Mouse (Mus musculus) right cerebral cortex, postnatal 4 days (tissue): ENCODE measurements at regions not wholly inside any gene's neighbourhood (a gene's known extent, or its start where the extent isn't known, plus 50 kb on each side); places are given as distances from the start of the nearest gene placed in this dataset.

Source experiments
- DNase-seq: peaks from one replicate; pipeline ENCODE4 v3.0.0-alpha.2; 2022

- DNase-seq = no peak
Measured at GRCm38 (mm10) chr9:113057415-113057814, 650.6 kb downstream of the Pdcd6ip start.

GRCm38 (mm10) chr9:113044556-113045178 is 663.4 kb downstream of the Pdcd6ip start:
- no peak for DNase-seq

- DNase-seq = no peak
Measured at GRCm38 (mm10) chr9:113040885-113041284, 667.2 kb downstream of the Pdcd6ip start.

GRCm38 (mm10) chr9:113033996-113034395 is 674.1 kb downstream of the Pdcd6ip start:
- DNase-seq = no peak

DNA sequence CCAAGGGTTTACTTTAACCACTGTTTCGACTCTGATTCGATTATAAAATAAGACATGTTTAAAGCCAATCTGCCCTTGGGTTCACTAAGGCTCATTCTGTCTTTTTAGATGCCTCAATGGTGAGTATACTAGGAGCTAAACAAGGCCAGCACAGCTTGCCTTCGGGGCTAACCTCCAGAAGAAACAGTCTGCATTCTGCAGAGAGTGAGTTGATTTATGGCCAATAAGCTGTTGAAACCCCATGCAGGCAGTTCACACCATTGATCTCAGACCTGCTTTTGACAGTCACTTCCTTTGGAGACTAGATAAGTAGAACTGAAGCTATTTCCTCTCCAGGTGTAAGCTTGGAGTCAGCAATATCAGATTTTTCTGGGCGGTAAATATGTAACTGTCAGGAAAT is 679.0 kb downstream of the Pdcd6ip start:
- no peak for DNase-seq

DNA sequence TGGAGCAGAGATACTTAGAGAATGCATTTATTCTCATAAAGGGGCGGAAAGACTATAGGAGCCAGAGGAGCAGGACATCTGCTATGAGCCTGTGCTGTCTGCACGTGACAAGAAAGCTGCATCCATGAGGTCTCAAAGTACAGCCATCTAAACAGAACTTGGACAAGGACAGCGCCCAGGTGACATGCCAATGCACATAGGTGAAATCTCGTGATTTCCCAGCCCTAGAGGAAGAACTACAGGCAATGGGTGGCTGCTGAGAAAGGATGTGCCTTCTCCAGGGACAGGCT is 681.2 kb downstream of the Pdcd6ip start:
- no peak for DNase-seq

DNA sequence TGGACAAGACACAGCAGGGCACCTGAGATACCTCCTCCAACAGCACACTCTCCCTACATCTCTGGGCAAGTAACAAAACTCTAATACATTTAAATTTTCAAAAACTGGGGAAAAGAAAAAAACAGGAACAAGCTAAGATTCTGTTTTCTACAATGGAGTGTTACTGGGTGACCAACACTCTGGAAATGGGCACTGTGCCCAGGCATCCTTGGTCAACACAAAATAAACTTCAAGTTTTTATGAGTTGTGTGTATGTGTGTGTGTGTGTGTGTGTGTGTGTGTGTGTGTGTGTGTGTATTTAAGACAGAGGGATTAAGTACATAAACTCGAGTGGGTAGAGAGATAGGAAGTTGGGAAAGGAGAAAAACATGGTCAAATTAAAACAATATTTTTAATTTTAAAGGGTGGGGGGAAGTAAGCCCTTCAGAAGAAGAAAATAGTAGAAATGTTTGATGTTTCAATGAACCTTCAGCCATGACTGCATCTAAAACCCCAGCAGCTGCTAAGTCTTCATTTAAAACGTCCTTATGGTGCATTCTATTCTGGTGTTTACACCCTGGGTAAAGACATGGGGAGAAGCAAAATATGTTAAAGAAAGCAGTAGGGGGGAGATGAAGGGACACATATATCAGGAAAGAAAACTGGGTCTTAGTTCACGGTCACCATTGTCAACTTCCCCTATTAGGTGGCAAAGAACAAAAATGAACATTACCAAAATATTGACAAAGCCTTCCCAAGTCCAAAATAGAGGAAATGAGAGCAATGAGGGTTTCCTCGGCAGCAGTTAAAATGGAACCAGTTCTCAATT is 681.8 kb downstream of the Pdcd6ip start:
- peak; percentile 35 for DNase-seq

GRCm38 (mm10) chr9:113021866-113022645 is 686.0 kb downstream of the Pdcd6ip start:
- DNase-seq = no peak

- peak; percentile 18 for DNase-seq
Measured at GRCm38 (mm10) chr9:113019576-113019975, 688.5 kb downstream of the Pdcd6ip start.

DNA sequence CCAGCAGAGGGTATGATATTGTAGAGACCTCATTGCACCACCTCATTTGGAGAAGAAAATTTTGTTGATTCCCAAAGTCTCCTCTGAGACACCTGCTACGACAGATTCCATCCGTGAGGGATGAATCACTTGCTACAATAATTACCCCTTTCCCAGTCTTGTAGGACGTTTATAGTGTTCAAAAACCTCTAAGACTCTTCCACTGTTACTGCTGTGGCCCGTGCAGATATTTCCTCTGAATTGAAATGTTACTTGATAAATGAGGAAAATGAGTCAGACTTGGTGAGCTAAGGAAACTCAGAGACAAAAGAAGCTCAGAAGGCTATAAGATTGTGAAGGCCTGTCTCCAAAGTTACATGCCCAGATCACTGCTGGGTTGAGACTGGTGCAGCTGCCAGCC is 700.0 kb downstream of the Pdcd6ip start:
- no peak for DNase-seq

GRCm38 (mm10) chr9:112996204-112996603 is 711.9 kb downstream of the Pdcd6ip start:
- no peak for DNase-seq

- DNase-seq = no peak
Measured at GRCm38 (mm10) chr9:112994774-112995173, 713.3 kb downstream of the Pdcd6ip start.

GRCm38 (mm10) chr9:112993627-112994026 is 714.4 kb downstream of the Pdcd6ip start:
- no peak for DNase-seq

- DNase-seq = no peak
Measured at GRCm38 (mm10) chr9:112992937-112993336, 715.1 kb downstream of the Pdcd6ip start.

- DNase-seq = no peak
Measured at GRCm38 (mm10) chr9:112983353-112983752, 724.7 kb downstream of the Pdcd6ip start.

DNA sequence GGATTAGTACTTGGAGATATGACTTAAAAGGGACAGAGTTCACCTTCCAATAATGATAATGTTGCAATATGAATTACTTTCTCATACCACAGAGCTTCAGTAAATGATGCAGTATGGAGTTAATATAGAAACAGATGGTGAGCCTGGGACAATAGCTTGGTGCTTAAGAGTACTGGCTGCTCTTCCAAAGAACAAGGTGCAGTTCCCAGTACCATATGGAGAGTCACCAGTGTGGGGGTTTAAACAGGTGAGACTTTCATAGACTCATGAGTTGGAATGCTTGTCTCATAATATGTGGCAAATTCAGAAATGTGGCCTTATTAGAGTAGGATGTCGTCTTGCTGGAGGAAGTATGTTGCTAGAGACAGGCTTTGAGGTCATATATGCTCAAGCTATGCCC is 715.8 kb upstream of the Arpp21 start:
- DNase-seq = no peak

DNA sequence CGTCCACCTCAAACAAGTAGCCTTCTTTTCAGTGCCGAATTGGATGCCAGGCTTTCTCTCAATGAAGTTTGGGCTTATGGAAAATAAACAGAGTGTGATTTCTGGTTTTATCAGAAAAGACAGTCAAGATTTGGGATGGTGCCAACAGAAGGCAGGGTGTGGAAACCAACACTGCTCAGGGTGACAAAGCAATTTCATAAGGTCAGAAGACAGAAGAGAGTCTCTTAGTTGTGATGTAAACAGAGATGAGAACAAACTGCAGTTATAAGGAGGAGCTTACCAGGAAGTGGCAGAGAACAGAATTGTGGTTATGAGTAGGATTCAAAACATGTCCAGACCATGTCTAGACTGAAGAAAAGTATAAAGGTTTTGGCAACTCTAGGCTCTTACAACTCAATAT is 714.3 kb upstream of the Arpp21 start:
- no peak for DNase-seq

GRCm38 (mm10) chr9:112938781-112939180 is 703.0 kb upstream of the Arpp21 start:
- DNase-seq = no peak

- DNase-seq = no peak
Measured at GRCm38 (mm10) chr9:112909311-112910101, 673.8 kb upstream of the Arpp21 start.

GRCm38 (mm10) chr9:112905955-112906354 is 670.2 kb upstream of the Arpp21 start:
- no peak for DNase-seq

DNA sequence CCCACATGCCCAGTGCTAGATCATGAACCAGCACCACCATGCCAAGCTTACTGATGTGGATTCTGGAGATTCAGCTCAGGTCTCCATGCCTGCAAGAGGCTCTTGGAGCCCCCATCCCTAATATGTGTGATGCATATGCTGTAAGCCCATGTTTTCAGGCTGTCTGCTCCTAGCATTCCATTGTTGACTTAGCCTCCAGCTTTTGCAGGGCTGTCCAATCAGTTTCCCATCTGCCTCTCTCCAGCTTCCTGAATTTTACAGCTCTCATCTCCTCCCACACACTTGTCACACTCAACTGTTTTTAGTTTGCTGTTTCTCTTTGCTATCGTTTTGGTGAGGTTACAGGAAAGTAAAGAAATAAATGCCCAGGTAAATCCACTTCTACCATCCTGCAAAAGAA is 629.2 kb upstream of the Arpp21 start:
- no peak for DNase-seq

DNA sequence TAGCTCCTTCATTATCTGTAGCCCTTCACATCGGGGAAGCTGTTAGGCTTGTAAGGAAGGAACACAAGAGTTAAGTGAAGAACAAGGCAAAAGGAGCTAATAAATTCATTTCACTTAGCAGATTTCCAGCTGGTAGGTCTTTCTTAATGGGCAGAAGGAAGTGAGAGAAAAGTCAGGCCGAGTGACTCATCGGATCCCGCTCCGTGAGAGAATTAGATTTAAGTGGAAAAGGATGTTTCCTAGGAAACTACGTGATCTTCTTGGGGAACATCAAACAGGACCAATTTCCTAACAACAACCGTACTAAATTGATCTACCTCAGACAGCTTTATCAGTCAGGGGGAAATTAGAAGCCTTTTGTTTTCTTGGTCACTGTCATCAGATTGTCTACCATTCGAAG is 625.4 kb upstream of the Arpp21 start:
- no peak for DNase-seq

GRCm38 (mm10) chr9:112860307-112860893 is 624.7 kb upstream of the Arpp21 start:
- no peak for DNase-seq
